Mouse (Mus musculus) cerebellum, adult 2 months (tissue): Measurements from ENCODE around the gene Parp11. TPM values are rescaled to one million over a fixed set of nuclear protein-coding genes. Genes with fewer than 3 reads are reported as not detected.

Experiments used
- DNase-seq, 2 experiments: peaks; one replicate each; pipeline ENCODE4 v3.0.0; 2021
- H3K27ac ChIP-seq: fragments of 200-500 bp; 2 replicates; pipeline ENCODE4 v1.5.1; 2012; ENCODE audit warnings: low read length, control low read depth, inconsistent platforms; ENCODE audit not compliant: insufficient read depth
- H3K27me3 ChIP-seq: fragments of 200-500 bp; 2 replicates; pipeline ENCODE4 v1.6.1; 2012; ENCODE audit warnings: inconsistent platforms, mild to moderate bottlenecking, low read length, moderate library complexity; ENCODE audit not compliant: control insufficient read depth, insufficient read depth
- H3K4me1 ChIP-seq: fragments of 200-500 bp; 2 replicates; pipeline ENCODE4 v1.6.1; 2011; ENCODE audit warnings: low read length; ENCODE audit not compliant: control insufficient read depth, insufficient read depth
- H3K4me3 ChIP-seq: fragments of 200-500 bp; replicated peaks from 2 replicates; pipeline ENCODE3; 2011; ENCODE audit warnings: mild to moderate bottlenecking, low read depth, low read length, control low read depth; ENCODE audit not compliant: insufficient read depth
- CTCF ChIP-seq: fragments of 200-500 bp; IDR thresholded peaks from 2 replicates; pipeline ENCODE4 v1.5.1; 2011; ENCODE audit warnings: low read depth, mild to moderate bottlenecking, control low read depth, low read length, moderate library complexity, borderline replicate concordance; ENCODE audit not compliant: insufficient read depth
- POLR2A ChIP-seq: fragments of 200-500 bp; IDR thresholded peaks from 2 replicates; pipeline ENCODE4 v1.6.1; 2011; ENCODE audit warnings: low read length, control low read depth, borderline replicate concordance; ENCODE audit not compliant: insufficient read depth
- WGBS: fragments of 180-500 bp; shearing (Covaris S2); methylation state at CpG from one replicate; pipeline ENCODE4 v1.1.7; 2018; 5-methylcytosine and 5-hydroxymethylcytosine counted together
- polyA plus RNA-seq: library from polyadenylated mRNA; depleted of rRNA; stranded (reverse); fragments of >200 nt; gene quantifications from 2 replicates; pipeline ENCODE4 v1.2.3, GENCODE M21; 2012

Gene Parp11
- polyA plus RNA-seq, 1 experiment = 23.6 TPM

DNA sequence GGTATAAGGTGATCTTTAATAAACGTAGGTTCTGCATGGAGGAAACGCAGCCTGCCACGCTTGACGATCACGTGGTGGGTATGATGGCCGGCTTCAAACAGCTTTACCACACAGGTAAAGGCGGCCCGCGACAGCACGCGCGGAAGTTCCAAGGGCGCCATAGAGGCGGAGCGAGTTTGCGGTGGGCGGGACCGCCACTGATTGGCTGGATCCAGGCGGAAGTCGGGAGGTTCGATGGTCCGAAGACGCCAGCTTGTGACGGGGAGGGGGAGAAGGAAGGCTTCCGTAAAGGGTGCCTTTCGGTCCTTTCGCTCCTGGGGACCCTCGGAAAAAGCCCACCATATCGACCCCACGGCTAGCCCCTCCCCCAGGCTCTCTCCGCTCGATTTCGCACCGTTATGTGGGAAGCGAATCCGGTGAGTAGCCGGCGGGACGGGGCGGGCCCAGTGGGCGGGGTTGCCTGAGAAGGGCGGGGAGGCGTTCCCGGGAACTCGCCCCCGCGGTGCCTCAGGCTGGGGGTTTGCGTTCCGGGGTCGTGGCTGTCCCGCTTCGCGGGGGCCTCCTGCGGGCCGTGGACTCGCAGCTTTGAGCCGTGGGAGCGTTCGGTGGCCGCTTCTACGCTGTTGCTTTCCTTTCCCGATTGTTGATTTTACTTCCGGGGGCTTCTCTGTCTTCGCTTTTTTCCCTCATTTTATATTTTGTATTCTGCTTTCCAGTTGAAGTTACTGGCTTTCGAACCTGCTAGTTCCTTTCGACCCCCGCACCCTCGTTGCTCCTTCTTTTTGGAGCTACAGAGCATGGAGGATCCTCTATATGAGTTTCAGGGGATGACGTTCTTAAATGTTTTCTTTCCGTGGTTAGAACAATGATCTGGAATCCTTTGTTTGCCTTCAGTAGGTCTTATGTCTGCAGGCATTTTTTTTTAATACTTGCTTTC is 7.0 kb downstream of the Parp11 start:
- DNase-seq = peak; percentile 90
- Histone ChIP-seq H3K4me3 (peak overlapping the region; percentile 70), H3K27ac (peak overlapping the region; percentile 11; the same call in 1 of the 2 replicates), H3K27me3 (no peaks in the 10 kb centered on the region), H3K4me1 (no peaks in the 10 kb centered on the region; the same call in 1 of the 2 replicates)
- TF ChIP-seq POLR2A (peak; percentile 38; the same call in 1 of the 2 replicates), CTCF (no peak)
- WGBS = under 1% methylated on average over 70 of the region's 70 CpGs

DNA sequence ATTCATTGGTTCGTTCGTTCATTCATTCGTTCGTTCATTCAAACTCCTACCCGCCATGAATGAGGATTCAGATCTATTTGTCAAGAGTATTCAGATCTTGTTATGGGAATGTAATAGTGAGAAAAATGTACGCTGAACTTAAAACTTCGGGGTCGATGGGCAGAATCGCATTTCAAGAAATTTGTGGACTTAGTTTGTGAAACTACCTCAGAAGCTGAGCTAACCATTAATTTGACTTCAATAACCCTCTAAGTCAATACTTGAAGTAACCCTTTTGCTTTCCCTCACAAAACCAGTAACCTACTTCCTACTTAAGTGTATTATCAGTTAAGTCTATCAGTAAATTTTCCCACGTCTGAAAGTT is 7.7 kb downstream of the Parp11 start:
- no peak overlapping the region for H3K27ac ChIP-seq
- 36% methylated on average over 10 of the region's 10 CpGs for WGBS
- TF ChIP-seq CTCF (no peak), POLR2A (no peak)
- peak overlapping the region; percentile 70 for H3K4me3 ChIP-seq
- DNase-seq = no peak
- no peaks in the 10 kb centered on the region; the same call in 1 of the 2 replicates for H3K4me1 ChIP-seq
- no peaks in the 10 kb centered on the region for H3K27me3 ChIP-seq

DNA sequence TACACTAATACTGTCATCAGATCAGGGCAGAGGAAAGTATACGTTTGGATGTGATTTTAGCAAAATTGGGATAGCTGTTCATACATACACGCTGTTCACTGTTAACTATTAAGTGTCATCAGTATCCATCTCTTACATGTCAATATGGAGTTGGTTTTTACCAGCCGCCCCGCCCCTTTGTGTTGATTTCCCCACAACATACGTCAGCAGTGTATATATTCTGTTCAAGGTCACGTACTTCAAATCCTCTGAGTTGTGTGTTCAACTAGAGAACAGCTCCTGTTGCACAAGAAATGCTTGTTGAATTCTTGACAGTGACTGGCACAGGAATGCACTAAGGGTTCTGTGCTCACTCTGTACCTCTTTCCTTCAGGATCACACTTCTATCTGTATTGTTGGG is 8.2 kb downstream of the Parp11 start:
- Histone ChIP-seq H3K4me1 (no peaks in the 10 kb centered on the region; the same call in 1 of the 2 replicates), H3K27ac (no peak overlapping the region), H3K27me3 (no peaks in the 10 kb centered on the region), H3K4me3 (peak overlapping the region; percentile 38)
- TF ChIP-seq POLR2A (no peak), CTCF (no peak)
- no peak for DNase-seq
- 87% methylated on average over 6 of the region's 6 CpGs for WGBS

DNA sequence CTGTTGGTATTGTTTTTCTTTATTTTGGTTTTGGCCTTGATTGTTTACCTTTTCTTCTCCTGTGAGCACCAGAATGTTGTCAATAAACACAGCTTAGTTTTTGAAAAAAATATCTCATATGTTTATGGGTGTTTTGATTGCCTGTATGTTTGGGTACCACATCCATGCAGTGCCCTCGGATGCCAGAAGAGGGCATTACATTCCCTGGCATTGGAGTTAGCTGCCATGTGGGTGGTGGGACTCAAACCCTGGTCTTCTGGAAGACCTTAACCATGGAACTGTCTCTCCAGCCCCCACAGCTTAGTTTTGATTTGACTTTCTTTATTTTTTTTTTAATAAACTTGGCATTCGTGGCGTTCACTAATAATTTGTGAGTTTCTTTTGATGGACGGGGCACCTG is 8.8 kb downstream of the Parp11 start:
- TF ChIP-seq CTCF (no peak), POLR2A (no peak)
- H3K4me3 ChIP-seq = no peak overlapping the region
- H3K4me1 ChIP-seq = no peaks in the 10 kb centered on the region; the same call in 1 of the 2 replicates
- no peak overlapping the region for H3K27ac ChIP-seq
- 98% methylated on average over 4 of the region's 4 CpGs for WGBS
- DNase-seq = no peak
- no peaks in the 10 kb centered on the region for H3K27me3 ChIP-seq

DNA sequence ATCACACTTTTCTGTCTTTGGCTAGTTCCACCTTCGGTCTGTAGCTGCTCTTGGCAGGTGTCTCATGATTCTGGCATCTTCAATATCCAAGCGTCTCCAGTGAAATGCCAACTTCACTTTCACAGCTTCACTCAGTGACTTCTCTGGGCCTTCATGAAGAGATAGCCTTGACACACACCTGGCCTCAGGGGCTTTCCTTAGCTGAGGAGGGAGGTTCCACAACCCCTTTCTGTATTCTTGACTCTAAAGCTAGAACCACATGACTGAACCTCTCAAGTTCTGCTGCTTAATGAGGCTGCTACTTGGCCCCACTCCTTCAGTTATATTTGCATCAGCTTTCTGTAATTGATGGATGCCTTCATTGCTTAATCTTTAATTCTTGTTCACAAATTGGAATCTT is 10.1 kb downstream of the Parp11 start:
- peaks cover 2% of the 10 kb centered on the region for H3K4me1 ChIP-seq
- DNase-seq = no peak
- WGBS = 28% methylated on average over 2 of the region's 2 CpGs
- H3K27ac ChIP-seq = no peak overlapping the region
- H3K4me3 ChIP-seq = no peak overlapping the region
- H3K27me3 ChIP-seq = no peaks in the 10 kb centered on the region
- TF ChIP-seq CTCF = no peak
- no peak for TF ChIP-seq POLR2A

DNA sequence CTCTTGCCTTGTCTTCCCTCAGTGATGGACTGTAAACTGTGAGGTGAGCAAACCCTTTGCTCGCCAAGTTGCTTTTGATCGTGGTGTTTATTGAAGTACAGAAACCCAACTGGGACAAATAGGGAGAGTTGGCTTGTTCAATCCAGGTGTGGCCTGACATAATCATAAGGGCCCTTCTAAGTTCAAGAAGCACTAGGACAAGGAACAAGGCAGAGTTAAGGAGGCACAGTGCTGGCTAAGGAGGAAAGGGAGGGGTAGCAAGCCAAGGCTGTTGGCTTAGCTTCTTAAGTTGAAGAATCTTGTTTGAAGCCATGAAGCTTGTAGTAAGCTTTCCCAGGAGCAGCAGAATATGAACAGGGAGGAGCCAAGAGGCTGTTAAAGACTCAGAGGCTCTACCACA is 13.1 kb downstream of the Parp11 start:
- H3K4me3 ChIP-seq = no peak overlapping the region
- peaks cover 2% of the 10 kb centered on the region; the same call in 1 of the 2 replicates for H3K4me1 ChIP-seq
- no peak overlapping the region for H3K27ac ChIP-seq
- WGBS = 96% methylated on average over 2 of the region's 2 CpGs
- no peak for TF ChIP-seq CTCF
- TF ChIP-seq POLR2A = no peak
- no peak for DNase-seq
- no peaks in the 10 kb centered on the region for H3K27me3 ChIP-seq

DNA sequence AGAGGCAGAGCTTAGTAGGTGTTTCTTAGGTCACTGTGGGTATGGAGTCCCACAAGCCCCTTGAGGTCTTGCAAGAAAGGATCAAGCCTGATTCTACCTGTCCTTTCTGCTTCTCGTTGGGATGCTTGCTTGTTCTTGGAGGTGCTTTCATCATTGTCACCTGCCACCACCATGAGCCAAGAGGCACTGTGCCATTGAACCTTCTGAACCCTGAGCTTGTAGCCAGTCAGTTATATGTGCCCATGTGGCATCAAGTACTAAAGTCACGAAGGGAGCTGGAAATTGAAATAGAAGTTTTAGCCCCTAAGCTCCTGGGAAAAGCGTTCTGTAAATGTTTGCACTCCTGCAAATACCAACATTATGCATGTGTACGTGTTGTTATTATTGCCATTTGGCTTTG is 14.9 kb downstream of the Parp11 start:
- peaks cover 2% of the 10 kb centered on the region; the same call in 1 of the 2 replicates for H3K4me1 ChIP-seq
- 61% methylated on average over 4 of the region's 4 CpGs for WGBS
- no peaks in the 10 kb centered on the region for H3K27me3 ChIP-seq
- no peak overlapping the region for H3K27ac ChIP-seq
- DNase-seq = no peak
- no peak overlapping the region for H3K4me3 ChIP-seq
- TF ChIP-seq CTCF (no peak), POLR2A (no peak)

DNA sequence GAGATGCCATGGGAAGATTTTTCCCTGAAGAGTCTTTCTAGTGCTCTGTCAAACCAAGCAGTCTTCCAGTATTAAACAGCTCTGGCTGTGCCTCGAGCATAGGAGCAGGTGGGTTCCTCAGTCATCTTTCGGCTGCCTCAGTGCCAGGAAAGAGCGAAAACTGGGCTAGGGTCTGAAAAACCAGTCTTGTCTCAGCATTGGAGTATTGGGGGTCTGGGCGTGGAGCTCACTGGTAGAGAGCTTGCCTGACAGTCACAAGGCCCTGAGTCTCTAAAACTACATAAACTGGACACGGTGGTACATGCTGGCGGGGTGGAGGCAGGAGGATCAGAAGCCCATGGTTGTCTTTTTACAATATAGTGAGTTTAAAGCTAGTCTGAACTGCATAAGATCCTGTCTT is 15.6 kb downstream of the Parp11 start:
- no peak overlapping the region for H3K27ac ChIP-seq
- H3K4me3 ChIP-seq = no peak overlapping the region
- no peaks in the 10 kb centered on the region for H3K27me3 ChIP-seq
- peaks cover 2% of the 10 kb centered on the region; the same call in 1 of the 2 replicates for H3K4me1 ChIP-seq
- WGBS = 84% methylated on average over 6 of the region's 6 CpGs
- no peak for DNase-seq
- TF ChIP-seq POLR2A (no peak), CTCF (no peak)
